Mouse (Mus musculus): ENCODE results near the gene Gmip.
A peak's percentile ranks its signal among the peaks of the same experiment; 100 is the strongest.

Gene Gmip

DNA sequence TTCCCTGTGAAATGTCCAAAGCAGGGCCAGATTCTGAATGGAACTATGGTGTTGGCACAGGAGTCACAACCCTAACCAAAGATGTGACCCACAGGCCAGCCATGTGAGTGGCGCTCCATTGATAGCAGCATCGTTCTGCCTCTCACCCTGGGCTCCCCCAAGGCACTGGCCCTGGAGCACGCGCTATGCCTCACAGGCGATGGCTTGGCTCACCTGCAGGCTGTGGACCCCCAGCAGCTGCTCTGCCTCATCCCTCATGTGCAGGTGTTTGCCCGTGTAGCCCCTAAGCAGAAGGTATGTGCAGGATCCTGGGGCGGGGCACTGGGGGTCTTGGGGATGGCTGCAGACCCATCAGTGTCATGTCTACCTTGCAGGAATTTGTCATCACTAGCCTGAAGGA is 5.1 kb upstream of the Gmip start:
- no peak for DNase-seq (ENCODE audit: low read depth)

DNA sequence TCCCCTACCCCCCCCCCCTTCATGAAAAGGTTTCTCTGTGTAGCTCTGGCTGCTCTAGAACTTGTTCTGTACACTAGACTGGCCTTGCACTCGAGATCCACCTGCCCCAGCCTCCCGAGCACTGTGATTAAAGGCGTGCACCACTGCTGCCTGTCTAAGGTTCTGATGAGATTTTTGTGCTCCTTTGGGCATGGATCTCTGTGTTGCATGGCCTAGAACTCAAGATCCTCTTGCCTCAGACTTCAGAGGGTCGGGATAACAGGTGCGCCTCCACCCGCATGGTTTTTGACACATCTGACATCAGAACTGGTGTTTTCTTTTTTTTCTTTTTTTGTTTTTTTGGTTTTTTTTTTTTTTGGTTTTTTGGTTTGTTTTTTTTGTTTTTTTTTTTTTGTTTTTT is 3.9 kb upstream of the Gmip start:
- DNase-seq (ENCODE audit: low read depth) = no peak

DNA sequence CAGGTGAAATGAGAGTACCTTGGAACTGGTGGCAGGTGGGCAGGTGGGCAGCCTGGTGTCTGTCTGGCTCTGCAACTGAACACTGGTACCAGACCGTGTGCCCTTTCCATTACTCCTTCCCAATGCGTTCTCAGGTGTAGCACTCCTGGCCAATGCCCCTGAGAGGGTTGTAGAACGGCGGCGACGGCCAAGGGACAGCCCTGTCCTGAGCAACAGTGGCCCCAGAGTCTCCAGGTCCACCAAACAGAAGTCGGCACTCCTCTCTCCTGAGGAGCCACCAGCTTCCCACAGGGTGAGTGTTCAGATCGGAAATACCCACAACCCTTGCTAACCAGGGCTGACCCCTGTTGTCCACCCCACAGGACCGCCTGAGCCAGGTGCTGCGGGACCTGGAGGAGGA is 3.4 kb upstream of the Gmip start:
- DNase-seq (ENCODE audit: low read depth) = no peak

DNA sequence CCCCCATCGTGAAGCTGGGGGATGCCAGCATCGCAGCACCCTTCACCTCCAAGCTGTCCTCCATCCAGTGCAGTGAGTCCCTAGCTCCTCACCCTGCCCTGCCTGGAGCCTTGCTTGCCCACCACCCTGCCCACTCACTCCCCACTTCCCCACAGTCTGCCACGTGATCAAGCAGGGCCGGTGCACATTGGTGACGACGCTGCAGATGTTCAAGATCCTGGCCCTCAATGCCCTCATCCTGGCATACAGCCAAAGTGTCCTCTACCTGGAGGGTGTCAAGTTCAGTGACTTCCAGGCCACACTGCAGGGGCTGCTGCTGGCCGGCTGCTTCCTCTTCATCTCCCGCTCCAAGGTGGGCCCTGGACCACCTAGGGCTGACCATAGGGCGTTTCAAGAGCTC is 3.0 kb upstream of the Gmip start:
- DNase-seq (ENCODE audit: low read depth) = no peak

DNA sequence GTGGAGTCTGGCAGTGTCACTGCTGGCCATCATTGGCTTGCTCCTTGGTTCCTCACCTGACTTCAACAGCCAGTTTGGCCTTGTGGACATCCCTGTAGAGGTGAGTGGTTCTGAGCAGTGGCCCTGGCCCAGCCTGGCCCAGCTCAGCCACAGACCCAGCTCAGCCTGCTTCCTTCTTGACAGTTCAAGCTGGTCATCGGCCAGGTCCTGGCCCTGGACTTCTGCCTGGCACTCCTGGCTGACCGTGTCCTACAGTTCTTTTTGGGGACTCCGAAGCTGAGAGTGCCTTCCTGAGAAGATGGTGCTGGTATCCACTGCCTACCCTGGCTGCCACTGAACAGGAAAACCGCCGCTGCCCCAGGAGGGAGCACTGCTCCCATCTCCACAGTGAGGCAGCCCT is 1.2 kb upstream of the Gmip start:
- DNase-seq (ENCODE audit: low read depth) = no peak

DNA sequence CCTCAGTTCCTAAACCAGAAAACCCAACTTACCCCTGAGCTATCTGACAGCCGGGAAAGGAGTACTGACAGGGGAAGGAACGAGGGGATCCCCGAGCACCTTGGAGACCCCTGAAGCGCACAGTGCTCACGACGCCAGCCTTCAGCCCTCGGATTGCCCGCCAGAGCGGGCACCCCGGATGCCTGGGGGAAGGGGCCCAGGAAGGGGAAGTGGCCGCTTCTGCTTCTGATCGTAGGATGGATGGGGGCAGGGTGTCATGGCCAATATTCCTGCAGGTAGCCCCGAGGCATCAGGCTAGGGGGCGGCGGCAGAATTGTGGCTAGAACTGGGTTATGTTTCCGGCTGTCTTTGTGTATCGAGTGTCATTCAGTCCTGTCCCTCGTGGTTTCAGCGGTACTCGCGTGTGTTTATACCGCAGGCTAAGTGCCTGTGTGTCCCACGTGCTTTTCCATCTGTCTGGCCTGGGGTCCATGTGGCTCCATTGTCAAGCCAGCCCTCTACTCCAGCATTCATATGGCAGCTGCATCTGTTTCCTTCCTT is 455 bp downstream of the Gmip start:
- no peak for DNase-seq (ENCODE audit: low read depth)

DNA sequence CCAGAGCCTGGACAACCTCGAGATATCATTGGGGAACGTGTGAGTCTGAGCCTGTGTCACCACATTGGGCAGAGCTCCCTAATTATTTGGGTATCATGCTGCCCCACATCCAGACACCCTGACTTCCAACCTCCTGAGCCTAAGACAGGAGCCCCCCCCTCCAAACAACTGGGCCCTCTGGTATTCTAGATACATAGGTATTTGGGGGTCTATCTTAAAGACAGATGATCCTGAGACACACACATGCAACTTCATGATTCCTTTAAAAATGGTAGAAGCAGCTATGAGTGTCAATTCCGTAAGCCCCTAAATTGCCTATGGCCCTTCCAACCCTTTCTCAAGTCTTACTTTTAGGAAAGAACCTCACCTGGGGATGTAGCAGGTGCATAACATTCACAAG is 1.3 kb downstream of the Gmip start:
- DNase-seq (ENCODE audit: low read depth) = no peak

DNA sequence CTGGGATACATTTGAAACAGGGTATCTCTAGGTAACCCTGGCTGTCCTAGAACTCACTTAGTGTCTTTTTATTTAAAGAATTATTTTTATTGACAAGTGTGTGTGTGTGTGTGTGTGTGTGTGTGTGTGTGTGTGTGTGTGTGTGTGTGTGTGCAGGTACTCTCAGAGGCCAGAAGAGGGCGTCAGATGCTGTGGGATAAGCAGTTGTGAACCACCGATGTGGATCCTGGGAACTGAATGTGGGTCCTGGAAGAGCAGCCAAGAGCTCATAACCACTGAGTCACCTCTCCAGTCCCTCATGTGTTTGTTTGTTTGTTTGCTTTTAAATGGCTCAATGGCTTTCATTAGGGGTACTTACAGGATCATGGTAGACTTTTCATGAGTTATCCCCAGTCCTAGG is 6.4 kb downstream of the Gmip start:
- no peak for DNase-seq (ENCODE audit: low read depth)

DNA sequence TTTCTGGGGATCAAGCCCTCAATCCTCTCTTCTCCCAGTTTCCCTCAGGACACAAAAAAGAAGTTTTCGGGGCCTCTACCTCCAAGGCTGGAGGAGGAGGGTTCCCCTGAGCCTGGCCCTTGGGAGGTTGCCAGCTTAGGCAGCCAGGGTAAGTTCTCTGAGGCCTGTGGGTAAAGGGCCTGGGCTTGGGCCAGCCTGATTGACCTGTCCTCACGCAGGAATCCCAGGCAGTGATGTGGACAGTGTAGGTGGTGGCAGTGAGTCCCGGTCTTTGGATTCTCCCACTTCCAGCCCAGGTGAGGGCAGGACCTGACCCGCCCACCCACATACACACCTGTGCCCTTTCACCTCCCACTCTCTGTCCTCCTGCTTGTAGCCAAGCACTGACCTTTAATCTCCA is 6.9 kb downstream of the Gmip start:
- DNase-seq (ENCODE audit: low read depth) = no peak

DNA sequence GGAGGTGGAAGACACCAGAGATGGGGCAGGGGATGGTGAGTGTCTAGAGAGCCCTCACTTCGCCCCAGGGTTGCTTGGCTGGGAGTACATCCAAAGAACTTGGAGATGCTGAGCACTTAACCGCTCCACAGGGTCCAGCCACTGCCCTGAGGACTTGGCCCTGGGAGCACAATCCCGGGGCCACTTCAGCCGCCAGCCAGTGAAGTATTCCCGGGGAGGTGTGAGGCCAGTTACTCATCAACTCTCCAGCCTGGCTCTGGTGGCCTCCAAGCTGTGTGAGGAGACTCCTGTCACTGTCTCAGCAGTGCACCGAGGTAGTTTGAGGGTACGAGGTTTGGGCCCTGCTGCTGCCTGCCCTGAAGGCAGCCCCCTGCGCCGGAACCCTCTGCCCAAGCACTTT is 12.0 kb downstream of the Gmip start:
- no peak for DNase-seq (ENCODE audit: low read depth)

DNA sequence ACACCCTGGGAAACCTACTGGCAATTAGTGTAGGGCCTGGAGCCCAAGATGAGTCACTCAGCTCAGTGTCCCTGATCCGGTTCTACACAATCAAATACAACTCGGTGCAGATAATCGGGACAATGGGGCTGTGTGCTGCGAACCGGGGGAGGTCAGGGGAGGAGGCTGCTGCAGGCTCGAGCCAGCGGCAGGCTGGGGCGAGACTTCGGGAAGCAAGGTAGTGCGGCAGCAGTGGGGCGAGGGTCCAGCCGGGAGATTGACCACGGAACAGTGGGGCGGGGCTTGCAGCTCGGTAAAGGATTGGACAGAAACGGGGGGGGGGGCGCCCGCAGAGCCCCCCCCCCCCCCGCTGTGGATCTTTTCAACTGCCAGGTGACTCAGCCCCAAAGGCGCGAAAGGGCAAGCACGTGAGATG is 13.5 kb downstream of the Gmip start:
- DNase-seq (ENCODE audit: low read depth) = peak; percentile 22

DNA sequence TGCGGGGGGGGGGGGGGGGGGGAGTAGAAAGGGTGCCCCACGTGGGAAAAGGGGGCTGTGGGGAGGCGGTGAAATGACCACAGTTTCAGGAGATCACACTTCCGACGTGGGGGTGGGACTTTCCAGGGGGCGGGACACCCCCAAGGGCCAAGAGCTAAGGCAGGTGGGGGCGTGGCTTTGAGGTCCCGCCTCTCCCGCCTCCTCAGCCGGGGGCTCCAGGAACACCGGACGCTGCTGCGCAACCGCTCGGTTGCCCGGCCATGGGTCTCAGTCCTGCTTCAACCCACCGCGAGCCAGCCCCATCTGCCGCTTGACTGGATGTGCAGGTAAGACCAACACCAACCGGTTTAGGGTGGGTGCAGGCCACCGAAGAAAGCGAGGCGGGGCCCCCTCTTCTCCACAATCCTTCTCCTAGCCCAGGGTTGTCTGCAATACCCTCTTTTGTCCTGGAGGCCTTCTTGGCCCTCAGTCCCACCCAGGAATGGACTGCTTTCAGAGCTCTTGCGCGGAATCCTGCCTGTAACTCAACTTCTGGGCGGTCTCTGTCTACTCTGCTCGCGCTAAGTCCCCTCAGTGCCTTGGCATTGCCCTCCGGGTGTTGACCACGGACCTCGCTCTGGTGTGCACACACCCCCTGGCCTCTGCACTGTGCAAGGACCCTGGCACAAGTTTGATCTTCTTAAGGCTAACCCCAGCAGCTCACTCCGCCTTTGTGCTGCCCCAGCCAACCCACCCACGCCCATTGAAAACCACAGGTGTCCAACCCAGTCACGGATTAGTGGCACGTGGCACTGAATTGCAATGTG is 14.1 kb downstream of the Gmip start, which contains the start of gene Lpar2:
Gene Lpar2, plus strand, starts transcription at position 44 of the 806 bp plus-strand sequence.
- DNase-seq (ENCODE audit: low read depth) = peak; percentile 56

DNA sequence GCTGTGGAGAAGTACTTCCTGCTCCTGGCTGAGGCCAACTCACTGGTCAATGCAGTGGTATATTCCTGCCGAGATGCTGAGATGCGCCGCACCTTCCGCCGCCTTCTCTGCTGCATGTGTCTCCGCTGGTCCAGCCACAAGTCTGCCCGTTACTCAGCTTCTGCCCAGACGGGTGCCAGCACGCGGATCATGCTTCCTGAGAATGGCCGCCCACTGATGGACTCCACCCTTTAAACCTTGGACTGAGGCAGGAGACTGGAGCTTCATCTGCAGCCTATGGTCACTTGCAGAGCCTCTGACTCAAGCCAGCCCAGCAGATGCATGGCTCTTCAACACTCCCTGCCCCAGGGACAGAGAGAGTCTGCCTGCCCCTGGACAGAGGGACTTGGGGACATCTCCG is 17.9 kb downstream of the Gmip start:
- no peak for DNase-seq (ENCODE audit: low read depth)

DNA sequence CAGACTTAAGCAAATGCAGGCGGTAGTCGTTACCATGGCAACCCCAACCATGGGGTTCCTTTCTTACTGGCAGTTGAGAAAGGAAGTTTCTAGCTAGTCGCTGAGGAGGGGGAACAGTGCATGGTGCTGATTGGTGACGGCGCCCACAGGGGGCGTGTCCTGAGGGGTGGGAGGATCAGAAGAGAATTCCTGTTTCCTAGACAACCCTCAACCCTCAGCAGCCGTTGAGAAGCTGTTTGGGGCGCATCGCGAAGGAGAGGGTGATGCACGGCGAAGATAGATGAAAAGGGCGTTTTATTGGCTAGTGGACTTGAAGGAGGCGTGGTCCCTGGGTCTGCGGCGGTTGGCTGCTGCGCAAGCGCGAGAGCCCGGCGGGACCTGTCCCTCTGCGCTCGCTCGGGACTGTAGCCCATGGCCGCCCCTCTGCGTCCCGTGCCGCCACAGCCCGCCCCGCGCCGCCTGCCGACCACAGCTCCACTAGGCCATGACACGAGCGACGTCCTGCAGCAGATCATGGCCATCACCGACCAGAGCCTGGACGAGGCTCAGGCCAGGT is 23.9 kb downstream of the Gmip start, which contains the start of gene Pbx4:
Gene Pbx4, plus strand, starts transcription at position 194 of the 556 bp plus-strand sequence.
- peak; percentile 89 for DNase-seq (ENCODE audit: low read depth)

DNA sequence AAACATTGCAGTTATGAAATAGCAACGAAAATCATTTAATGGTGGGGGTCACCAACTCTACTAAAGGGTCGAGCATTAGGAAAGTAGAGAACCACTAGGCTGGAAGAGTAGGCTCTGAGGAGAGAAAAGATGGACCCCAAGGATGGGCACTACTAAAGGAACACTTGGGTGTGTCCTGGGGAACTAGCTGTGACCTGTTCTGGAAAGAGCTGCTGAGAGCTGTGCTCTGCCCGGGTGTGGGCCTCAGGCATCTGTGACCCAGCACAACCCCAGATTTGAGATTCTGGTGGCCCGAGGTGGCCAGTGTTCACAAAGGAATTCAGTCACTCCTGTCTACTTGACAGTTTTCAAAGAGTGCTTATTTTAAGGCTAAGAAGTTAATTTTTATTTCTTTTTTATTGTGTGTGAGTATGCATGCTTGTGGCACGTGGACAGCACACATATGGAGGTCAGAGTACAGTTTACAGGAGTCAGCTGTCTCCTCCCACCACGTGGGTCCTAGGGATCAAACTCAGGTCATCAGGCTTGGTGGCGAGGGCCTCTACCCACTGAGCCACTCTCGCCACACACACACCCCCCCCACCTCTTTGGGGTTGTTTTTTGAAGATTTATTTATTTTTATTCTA is 28.7 kb downstream of the Gmip start:
- DNase-seq (ENCODE audit: low read depth) = no peak

DNA sequence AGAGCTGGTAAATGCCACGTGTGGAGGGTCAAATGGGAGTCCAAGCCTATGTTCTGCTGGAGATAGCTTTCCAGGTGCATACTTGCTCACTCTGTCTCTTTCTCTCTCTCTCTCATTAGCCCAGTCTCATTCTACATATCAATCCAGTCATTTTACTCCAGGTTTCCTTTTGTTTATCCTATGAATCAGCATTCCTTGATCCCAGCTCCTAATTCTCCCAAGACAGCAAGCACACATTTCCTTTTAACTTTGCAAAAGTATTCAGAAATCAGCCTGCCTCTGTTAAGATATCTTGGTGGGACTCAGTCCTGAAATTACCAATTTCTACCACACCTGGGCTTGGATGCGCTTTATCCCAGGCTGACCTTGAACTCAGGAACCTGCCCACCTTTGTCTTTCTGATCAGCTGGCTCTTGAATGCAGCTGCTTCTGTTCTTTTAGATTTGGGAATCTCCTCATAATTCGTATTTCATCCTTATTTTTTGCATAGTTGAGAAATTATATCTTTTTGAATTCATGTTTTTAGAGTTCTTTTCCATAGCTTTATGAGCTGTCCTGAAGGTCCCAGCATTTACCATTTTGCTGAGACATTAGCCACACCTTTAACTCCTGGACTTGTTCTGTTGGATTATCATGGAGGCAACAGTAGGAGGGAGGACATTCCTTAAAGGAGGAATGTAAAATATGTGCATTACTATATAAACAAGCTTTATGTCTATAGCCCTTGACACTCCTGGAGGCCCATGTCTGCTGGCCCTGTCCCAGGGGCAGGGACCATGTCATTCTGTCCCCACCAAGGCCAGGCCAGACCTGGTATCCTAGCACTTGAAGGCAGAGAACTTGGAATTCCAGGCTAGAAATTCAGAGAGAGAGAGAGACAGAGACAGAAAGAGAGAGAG is 38.9 kb downstream of the Gmip start:
- no peak for DNase-seq (ENCODE audit: low read depth)

DNA sequence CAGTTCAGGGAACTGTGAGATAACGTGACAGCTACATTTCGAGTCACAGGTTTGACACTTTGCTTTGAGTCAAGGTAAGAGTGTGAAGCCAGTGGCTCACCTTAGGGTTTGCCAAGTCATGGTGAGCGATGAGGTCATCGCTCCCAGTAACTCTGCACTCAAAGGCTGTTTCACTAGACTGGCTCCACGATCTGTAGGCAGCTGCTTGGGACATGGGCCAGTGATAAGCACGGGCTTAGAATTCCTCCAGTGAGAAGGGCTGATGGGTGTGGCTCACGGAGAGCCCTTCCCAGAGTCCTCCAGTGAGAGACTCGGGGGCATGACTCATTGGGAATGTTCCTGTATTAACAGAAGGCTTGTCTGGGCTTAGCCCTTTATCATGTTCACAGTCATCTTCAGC is 40.5 kb downstream of the Gmip start:
- DNase-seq (ENCODE audit: low read depth) = no peak

DNA sequence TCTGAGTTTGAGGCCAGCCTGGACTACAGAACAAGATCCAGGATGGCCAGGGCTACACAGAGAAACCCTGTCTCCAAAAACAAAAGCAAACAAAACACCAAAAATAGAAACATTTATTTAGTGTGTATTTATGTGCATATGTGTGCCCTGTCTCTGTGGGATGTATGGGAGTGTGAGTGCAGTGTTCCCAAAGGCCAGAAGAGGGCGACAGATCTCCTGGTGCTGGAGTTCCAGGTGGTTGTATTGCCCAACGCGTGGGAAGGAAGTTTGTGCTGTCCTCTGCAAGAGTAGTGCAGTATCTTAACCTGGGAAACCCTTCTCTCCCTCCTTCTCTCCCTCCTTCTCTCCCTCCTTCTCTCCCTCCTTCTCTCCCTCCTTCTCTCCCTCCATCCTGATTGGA is 41.4 kb downstream of the Gmip start:
- DNase-seq (ENCODE audit: low read depth) = no peak

DNA sequence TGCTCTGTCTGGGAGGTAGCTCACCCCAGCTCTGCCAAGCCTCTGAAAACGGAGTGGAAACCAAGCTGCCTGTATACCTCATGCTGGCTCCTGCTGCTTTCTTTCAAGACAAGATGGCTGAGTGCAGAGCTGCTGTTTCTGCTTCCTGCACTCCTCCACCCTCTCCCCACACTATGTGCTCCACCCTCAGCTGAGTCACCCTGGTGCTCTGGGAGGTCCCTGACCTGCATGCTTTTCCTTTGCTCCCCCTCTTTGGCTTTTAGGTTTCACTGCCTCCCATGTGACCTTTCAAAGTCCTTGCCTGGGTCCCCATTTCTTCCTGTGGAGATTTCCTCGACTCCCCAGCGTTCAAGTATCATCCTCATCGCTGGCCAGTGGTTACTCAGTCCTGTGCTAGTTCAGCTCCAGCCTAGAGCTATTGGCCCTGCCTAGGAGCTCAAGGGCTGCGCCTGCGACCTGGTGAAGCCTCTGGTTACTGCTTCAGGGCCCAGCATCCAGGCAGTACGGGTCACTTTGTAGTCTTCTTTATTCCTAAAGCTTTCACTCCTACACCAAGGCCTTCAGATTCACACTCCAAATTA is 42.5 kb downstream of the Gmip start:
- no peak for DNase-seq (ENCODE audit: low read depth)

DNA sequence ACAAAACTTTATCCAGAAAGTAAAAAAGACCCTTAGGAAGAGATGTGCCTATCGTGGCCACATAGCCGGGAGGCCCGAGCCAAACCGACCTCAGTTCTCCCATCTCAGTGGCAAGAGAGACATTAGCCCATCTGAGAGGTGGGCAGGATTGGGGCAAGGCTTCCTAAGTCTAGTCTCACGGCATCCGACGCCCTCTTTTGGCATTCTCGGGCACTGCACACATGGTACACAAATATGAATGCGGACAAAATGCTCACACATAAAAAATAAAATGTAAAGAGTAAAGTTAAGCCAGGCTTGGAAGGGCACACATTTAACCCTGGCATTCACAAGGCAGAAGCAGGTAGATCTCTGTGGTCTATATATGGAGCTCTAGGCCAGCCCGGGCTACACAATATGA is 45.4 kb downstream of the Gmip start:
- DNase-seq (ENCODE audit: low read depth) = no peak

DNA sequence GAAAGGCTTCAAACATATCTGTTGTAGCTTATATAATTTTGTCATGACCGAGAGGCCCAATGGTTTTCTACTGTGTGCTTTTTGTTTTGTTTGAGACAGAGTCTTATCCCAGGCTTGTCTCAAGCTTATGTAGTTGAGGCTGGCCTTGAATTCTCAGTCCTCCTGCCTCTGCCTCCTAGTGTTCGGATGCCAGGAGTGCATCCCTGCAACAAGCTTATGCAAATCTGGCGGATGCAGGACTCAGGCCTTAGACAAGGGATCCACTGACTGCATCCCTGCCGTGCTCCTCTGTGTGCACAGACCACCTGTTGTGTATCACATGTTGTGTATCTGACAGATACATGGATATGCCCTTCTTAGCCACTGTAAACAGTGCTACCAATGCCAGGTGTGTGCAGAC is 52.3 kb downstream of the Gmip start:
- DNase-seq (ENCODE audit: low read depth) = no peak

DNA sequence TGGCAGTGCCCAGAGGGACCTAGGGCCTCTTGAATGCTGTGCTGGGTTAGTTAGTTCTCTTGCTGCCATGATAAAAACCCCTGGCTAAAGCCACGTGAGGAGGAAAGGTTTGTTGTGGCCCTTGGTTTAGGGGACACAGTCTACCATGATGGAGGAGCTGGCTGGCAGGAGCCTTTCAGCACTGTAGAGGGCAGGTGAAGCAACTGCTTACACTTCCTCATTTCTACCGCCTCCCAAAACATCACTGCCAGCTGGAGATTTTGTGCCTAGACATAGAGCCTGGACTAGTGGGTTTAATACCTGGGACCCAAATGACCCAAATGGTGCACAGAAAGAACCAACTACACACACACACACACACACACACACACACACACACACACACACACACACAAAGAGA is 52.8 kb downstream of the Gmip start:
- no peak for DNase-seq (ENCODE audit: low read depth)
